Mouse (Mus musculus) v-Abl transformed pro-B cells (cell line): ENCODE data around the gene Hey2.

ENCODE experiments used
- in situ Hi-C, 2 experiments: fragments of 400-800 bp; cut with MboI; formaldehyde crosslinking; loops; one replicate each; pipeline ENCODE4 v1.15.1; 2025; ENCODE audit not compliant: unreplicated experiment in 2 of 2

Gene Hey2

DNA sequence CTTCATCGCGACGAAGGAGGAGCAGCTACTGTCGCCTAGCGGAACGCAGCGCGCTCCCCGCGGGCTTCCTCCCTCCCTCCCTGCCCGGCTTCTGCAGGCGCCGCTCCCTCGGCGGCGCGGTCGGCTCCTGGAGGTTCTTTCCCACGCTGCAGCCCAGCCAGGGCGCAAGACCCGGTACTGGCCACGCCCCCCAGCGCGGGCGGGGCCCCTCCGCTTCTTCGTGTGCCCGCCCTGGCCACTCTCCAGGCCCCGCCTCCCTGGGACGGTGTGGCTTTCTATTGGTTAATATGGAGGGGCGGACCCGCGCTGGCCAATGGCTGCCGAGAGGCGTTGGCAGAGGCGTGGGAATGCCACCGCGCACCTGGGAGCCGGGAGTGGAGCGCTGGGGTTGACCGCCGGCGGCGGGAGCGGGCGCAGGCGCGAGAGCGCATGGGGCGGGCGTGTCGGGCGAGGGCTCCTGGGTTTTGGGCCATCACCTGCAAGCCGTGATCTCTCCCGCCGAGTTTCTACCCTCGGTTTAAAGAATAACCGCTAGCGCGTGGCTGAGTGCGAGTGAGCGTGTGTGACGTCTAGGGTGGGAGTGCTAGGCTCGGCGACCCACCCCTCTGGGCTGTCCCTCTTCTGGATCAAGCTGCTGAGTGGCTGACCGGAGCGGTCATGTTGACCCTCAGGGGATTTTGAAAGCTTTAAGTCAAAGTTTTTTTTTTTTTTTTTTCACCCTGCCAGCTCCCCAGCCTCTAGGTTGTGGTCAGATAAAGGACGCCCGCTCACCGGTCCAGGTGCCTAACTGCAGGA lies at the start of gene Hey2:
Hey2 (minus strand) TSS at position 159 of the 795 bp plus-strand sequence.
- in situ Hi-C loops: no loop called here

DNA sequence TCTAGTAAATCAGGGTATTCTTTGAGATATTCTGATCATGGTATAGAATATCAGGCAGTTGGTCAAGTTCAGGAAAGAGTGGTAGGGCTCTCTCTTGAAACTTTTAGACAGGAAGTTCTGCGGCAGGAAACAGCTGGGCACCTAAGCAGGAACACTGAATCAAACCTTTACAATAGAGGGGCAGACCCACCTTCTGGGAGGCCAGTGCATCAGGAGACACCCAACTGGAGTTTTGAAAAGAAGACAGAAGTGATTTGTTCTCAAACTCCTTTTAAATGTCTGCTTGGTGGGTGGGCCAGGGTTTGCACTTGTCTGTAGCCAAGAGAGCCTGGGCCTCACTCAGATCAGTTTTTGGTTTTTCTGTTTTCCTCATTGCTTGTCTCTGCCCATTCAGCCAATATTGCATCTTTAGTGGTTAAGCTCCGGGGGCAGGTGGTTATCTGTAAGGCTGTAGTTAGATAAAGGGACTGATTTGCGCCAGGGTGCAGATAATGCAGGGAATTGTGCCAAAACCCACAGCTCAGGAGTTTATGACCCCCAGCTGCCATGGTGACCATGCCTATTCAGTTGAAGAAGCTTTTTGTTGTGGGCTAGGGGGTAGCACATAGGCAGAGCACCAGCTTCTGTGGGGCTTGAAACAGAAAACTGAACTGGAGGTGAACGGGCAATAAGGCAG lies 40.6 kb upstream of the Hey2 start:
- in situ Hi-C loops: no loop called here

DNA sequence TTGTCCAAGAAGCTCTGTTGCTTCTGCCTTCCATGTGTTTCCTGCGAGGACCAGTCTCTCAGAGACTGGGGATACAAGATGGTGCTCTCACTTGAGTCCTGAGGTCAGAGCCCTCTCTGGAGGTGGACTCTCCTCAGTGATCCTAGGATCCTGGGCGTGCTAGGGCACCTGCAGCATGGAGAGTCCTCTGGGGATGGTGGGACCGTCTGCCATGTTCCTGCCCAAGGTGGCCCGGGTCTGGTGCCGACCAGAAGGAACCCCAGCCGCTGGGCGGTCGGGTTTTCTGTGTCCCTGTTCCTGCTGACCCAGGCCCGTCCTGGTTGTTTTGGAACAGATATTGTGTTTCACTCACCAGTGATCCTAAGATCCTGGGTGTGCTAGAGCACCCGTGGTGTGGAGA lies 38.5 kb upstream of the Hey2 start:
- in situ Hi-C loops: no loop called here

DNA sequence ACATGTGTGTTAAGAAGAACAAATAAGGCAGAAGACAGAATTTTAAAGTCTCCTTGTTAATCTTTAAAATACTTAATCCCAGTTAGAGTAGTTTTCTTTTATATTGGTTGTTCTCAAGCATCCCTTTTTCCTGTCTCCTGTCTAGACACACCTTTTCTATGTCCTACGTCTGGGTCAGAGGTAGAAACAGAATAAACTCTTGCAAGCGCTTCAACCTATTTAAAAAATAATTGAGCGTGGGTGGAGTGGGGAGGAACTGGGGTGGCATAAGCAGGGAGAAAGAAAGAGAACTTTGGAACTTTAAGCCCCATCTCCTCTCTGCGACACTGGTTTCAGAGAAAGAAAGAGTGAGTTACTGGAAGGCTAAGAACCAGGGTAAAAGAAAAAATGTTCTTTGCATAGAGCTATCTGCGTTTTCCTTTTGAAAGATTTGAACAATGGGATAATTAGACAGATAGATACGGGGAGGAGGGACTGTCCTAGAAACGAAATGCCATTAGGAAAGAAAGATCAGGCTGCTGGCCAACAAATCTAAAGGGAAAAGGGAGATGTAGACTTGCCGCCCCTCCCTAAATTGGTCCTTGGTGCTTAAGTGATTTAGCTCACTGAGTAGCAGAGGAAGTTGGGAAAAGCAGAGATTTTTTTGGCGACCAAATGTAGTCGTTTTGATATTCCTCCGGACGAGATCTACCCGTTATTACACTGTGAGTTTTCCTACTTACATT lies 2.7 kb upstream of the Hey2 start:
- in situ Hi-C loops: no loop called here

DNA sequence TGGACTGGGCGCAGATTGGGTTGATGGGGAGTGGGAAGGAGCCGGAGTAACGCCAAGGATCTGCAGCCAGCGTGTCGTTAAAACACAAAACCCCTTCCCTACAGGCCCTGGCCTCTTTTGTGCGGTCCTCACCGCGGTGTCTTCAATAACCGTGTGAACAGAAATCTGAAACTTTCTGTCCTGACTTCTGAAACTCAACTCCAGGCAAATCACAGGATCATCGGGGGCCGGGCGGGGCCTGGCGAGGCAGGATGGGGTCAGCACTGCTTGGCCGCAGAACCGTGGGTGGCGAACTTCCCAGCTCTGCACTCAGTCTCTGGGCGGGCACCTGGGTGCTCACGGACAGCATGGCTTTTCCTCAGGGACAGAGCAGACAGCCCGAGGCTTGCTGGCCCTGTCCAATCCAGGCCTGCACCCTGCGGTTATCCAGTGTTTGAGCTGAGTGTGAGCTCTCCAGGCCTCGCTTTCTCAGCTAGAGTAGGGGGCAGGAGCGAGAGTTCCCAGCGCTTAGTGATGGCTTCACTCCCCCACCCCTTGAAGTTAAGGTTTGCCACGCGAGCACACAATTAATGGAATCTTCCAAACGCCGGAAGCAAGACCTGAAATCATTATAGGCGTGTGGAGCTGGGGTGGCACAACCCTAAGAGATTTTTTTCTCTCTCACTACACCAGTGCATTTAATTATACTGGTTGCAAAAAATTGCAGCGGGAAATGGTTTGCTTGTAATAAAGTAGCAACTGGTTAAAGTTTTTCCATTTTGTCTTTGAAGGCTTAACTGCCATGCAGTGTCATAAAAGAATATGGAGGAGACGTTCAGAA lies 1.8 kb upstream of the Hey2 start:
- in situ Hi-C loops: no loop called here

DNA sequence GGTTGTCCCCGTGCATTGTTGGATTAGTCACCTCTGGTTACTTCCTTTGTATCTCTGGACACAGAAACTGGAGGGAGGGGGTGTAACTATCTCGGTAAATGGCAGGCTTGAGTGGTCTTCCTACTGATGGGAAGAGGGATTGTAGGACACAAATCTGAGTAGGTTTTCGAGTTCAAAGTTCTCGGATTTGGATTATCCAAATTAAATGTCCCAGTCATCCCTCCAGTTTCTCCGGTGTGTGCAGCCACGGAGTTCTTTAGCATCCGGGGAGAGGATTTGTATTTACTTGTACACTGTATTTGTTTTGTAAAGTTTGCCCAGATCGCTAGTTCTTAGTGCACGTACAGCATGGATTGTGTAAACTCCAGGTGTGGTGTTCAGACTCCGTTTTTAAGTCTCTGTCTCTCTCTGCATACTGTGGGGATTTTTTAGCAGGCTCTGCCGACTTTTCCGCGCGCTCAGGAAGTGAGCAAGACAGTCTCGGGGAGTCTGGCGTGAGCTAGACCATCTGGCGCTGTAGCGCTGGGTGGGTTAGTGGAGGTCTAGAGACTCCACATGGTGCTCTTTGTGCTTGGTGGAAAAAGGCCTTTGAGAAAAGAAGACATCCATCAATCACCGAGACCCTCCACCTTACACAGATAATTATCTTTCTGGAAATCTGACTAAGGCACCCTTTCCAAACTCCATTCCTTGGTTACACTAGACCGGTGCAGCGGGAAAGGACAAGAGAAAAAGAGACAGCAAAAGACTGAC lies 1.0 kb upstream of the Hey2 start:
- in situ Hi-C loops: no loop called here

DNA sequence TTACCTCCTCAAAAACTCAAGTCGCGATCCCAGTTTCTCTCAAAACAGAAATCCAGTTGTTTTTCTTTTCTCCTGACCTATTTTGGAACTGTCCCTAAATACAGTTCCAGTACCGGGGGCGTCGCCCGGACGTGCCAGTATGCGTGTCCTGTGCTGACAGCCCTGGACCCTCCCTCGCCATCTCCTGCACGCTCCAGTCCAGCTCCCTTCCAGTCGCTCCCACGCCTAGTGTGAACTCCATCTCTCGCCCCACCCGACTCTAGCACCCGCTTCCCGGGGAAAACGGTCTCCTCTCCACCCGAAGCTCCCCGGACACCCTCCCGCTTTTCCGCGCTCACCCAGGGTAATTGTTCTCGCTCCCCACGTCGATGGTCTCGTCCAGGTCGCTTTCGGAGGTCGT lies 373 bp downstream of the Hey2 start:
- in situ Hi-C loops: no loop called here

DNA sequence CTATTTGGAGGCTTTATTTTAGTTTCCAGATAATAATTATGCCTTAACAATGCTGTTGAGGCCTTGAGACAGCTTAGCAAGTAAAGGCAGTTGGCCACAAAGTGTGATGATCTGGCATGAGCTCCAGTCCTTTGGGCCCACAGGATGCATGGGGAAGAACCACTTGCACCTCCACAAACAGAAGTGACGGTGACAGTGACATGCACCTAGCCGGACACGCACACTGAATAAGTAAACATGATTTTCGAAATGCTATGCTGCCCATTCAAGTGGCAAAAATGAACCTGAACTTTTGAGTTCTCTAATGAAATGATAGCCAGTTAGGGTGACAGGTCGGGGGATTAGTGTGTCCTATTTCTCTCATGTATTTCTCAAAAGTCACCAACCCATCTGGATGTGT lies 1.8 kb downstream of the Hey2 start:
- in situ Hi-C loops: no loop called here

DNA sequence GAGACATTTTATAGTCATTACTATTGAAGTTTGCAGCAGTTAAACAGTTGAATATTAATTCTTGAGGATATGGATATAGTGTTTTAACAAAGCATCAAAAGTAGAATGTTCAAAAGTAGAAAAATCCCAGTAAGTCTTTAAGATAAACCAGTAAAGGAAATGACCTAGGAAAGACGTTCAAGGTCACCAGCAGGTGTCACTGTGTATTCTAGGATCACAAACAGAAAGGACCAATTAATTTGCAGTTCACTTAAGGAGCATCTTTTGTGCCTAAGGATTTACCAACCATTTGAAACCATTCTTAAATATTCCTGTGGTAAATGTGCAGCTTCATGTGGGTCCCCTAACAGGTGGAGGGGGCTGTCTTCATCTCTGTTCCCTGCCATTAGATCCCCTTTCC lies 4.4 kb downstream of the Hey2 start:
- in situ Hi-C loops: no loop called here

DNA sequence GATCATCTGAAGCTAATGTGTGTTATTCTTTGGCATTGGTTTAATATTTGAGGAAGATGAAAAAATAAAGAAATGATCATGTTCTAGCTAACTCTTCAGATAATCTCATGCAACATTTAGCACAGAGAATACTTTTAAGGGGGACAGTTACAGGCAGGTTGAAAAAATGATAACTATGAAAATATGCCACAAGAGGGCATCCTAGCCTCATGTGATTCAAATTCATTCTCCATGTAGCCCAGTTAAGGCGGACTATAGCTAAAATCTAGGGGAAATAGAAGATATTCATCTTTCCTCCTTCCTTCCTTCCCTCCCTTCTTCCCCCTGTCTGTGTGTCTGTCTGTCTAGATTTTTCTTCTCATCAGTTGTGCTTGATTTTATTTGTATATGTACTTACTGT lies 17.6 kb downstream of the Hey2 start:
- in situ Hi-C loops: loop anchor here (5.0 kb wide), 1 partner anchor 477 kb away; no protein-coding TSS in a partner anchor

DNA sequence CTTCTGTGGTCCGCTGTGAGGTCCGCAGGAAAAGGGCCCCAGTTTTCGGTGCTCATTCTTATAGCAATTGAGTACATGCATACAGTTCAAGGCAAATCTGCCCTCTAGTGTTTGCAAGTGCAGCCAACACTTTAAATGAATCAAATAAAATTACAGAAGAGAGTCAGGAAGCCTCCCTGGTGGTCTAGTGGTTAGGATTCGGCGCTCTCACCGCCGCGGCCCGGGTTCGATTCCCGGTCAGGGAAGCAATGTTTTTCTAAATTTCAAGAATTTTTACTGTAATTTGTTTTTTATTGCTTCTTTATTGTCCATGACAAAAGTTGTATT lies 31.7 kb downstream of the Hey2 start:
- in situ Hi-C loops: loop anchor here in 1 of 2 experiments (5.0 kb wide), 1 partner anchor 194 kb away; no protein-coding TSS in a partner anchor

DNA sequence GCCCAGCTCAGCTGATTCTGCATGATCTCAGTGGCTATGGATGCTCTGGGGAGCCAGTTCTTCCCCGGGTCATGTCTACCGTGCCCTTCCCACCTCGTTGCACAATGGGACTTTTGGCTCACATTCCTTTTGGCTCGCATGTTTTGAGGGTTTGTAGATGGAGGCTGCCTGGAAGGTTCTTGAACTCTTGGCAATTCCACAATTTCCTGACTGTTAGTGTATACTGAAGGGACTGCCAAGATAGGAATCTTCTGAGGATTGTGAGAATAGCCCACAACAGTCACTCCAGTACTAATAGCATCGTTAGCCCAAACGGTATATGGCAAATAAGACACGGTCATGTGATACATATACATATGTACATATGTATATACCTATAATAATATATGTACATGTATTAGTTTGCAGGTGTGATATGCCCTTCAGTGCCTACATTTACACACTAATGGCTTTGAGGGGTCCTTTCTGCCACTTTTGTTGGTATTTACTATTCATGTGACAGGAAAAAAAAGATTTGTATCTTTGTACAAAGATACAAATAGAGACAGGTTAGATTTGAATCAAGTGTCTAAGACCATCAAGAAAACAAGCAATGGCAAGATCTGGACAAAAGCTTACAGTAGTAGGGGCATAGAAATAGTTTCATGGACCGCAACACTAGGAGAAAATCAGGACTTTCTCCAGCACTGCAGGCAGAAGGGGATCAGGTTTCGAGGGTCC lies 32.2 kb downstream of the Hey2 start:
- in situ Hi-C loops: loop anchor here in 1 of 2 experiments (5.0 kb wide), 1 partner anchor 193 kb away; no protein-coding TSS in a partner anchor

DNA sequence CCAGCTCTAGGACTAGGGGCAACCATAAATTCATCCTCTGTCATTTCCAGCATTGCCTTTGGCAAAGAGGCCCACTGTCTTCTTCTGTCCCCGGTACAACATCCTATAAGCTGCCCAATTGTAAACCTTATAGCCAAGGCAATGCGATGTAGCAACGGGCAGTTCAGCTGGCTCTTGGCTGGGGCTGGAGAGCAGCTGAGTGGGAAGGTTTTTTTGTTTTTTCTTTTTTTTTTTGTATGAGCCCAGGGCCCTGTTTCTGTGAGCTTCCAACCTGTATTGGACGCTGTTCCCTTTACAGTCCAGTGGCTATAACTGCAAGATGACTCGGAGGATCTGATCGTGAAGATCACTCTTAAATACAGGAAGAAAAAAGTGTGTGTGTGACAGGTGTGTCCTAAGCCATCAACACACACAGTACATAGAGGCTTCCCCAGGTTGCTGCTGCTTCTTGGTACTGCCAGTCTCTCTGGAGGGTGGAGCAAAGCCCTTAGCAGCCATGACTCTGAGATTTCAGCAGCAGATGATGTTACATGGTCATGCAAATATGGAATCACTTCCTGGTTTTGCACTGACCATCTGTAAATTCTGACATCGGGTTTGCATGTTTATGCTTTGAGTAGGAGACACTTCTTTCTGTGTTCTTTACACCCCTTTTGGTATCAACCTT lies 38.9 kb downstream of the Hey2 start:
- in situ Hi-C loops: loop anchor here (5.0 to 10.0 kb wide), 2 partner anchors 601 to 609 kb away; partner anchors contain the start of gene Cenpw (in 1 of the 2)

DNA sequence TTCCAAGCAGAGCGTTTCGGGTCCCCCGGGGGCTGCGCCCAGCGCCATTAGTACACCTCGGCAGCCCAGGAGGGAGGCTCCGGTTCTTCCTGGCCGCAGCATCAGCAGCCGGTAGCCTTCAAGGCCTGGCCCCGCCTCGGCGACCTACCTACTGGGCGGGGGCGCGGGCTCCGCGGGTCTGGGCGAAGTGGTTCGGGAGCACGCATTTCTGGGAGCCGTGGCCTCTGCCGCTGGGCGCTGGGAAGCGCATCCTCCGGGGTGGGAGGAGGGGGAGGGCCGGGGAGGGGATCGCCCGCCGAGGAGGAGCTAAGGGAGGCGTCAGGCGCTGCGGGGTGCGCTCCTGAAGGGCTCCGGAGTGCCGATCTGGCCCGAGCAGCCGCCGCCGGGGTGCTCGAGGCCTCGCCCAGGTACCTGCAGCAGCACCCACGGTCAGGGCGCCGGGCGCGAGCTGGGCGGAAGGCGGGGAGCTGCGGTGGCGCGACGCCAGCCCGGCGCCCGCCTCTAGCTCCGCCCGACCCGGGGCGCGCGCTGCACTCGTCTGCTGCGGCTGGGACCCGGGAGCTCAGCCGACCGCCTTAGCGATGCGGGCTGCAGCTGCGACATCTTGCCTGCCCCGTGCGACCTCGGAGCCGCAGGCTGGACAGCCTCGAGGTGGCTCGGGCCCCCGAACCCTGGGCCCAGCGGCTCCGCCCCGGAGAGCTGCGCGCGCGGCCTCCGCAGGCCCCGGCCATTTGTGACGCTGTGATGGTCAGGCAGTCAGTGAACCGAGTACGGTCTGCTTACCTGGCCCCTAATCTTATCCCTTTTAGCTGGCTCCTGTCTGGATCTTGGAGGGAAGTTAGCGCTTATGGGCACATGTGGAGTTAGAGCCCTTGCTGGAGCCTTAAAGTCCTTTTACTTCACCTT lies 39.7 kb downstream of the Hey2 start, which contains the start of gene Ncoa7:
Ncoa7 (minus strand) TSS at position 646 of the 906 bp plus-strand sequence.
- in situ Hi-C loops: loop anchor here (5.0 to 10.0 kb wide), 2 partner anchors 601 to 608 kb away; partner anchors contain the start of gene Cenpw (in 1 of the 2)

DNA sequence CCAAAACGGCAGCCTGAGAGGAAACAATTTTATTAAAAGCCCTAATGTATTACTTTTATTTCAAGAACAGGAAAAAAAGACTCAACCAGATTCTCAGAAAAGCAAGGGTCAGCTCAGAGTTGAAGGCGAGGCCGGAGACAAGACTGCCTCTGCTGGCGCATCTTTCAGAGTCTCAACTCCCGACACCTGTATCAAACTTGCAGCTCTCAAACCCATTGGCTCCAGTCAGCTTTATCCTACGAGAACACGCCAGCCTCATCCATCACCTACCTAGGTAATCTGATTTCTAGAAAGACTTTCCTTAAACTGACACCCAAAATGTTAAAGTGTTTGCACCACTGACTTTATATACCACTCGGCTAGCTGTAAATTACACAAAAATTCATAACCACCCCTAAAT lies 40.6 kb downstream of the Hey2 start:
- in situ Hi-C loops: loop anchor here (5.0 to 10.0 kb wide), 2 partner anchors 600 to 607 kb away; partner anchors contain the start of gene Cenpw (in 1 of the 2)

DNA sequence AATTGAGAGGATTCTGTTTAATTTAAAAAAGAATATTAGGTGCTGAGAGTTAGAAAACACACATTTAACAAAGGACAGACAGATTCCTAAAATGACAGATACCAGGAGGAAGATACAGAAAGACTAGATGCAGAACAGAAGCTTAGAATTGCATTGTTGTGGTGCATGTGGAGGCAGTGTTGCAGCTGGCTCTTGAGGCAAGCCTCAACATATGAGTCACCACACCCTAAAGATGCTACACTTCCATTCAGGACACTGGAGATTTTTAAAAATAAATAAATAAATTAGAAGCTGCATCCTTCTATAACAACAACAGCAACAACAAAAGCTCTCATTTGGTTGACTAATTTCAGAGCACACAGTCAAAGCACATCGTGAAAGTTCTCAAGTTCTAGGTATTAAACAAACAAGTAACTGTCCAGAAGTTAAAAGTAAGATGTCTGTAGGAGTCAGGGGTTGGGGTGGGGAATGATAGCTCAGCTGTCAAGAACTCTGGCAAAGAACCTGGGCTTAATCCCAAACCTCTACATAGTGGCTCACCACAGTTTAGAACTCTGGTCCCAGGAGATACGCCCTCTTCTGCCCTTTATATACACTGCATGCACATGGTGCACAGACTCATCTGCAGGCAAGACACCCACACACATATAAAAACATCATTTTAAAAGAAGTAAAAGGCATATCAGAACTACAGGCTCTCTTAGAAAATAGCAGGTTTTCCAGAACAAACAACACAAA lies 42.7 kb downstream of the Hey2 start:
- in situ Hi-C loops: loop anchor here (5.0 to 25.0 kb wide), 3 partner anchors 598 to 1438 kb away; partner anchors contain the start of genes Cenpw (in 1 of the 2) and Rnf146 (in 1 of the 2)
